Mouse (Mus musculus) liver, embryonic 15.5 days (tissue): Measurements from ENCODE around the gene Ccl5. TPM values are rescaled to one million over a fixed set of nuclear protein-coding genes. Genes with fewer than 3 reads are reported as not detected.
"Not testable (repeated sequence)": the region's sequence is repeated elsewhere in the genome, so short reads cannot be mapped to it uniquely, and the experiment has no call there.

ENCODE experiments used
- ATAC-seq: fragments of 200-750 bp; cut with Nextera tagmentation; 2 replicates; pipeline ENCODE4 v1.8.0; 2017; ENCODE audit warnings: moderate number of reproducible peaks, mild to moderate bottlenecking, moderate library complexity; ENCODE audit not compliant: insufficient read depth
- H3K27ac ChIP-seq: fragments of 300-500 bp; sonication (generic); replicated peaks from 2 replicates; pipeline ENCODE4 v1.5.1; 2015; ENCODE audit warnings: mild to moderate bottlenecking, inconsistent platforms
- H3K27me3 ChIP-seq: fragments of 300-500 bp; sonication (generic); 2 replicates; pipeline ENCODE4 v1.6.1; 2015; ENCODE audit warnings: mild to moderate bottlenecking, inconsistent platforms
- H3K36me3 ChIP-seq: fragments of 300-500 bp; sonication (generic); replicated peaks from 2 replicates; pipeline ENCODE4 v1.6.1; 2015; ENCODE audit warnings: moderate library complexity, mild to moderate bottlenecking, inconsistent platforms
- H3K4me1 ChIP-seq: fragments of 300-500 bp; sonication (generic); replicated peaks from 2 replicates; pipeline ENCODE4 v1.6.1; 2015; ENCODE audit warnings: inconsistent platforms
- H3K4me2 ChIP-seq: fragments of 300-500 bp; sonication (generic); 2 replicates; pipeline ENCODE4 v1.6.1; 2015; ENCODE audit warnings: moderate library complexity, mild to moderate bottlenecking, inconsistent platforms
- H3K4me3 ChIP-seq: fragments of 300-500 bp; sonication (generic); replicated peaks from 2 replicates; pipeline ENCODE4 v1.5.1; 2015; ENCODE audit warnings: mild to moderate bottlenecking, inconsistent platforms
- H3K9ac ChIP-seq: fragments of 300-500 bp; sonication (generic); 2 replicates; pipeline ENCODE4 v1.6.1; 2015; ENCODE audit warnings: moderate library complexity, mild to moderate bottlenecking, inconsistent platforms
- H3K9me3 ChIP-seq: fragments of 300-500 bp; sonication (generic); replicated peaks from 2 replicates; pipeline ENCODE4 v1.6.1; 2016; ENCODE audit warnings: inconsistent platforms
- WGBS: fragments of 180-500 bp; shearing (Covaris S2); methylation state at CpG from one replicate; pipeline ENCODE4 v1.1.7; 2015; ENCODE audit warnings: mixed read lengths; ENCODE audit not compliant: insufficient replicate concordance; 5-methylcytosine and 5-hydroxymethylcytosine counted together
- polyA plus RNA-seq: library from polyadenylated mRNA; unstranded; fragments of >200 nt; fragmentation: Nextera tagmentation; extraction: Ambion mirVana; gene quantifications from 2 replicates; pipeline ENCODE4 v1.2.1, GENCODE M21; 2015

Ccl5 gene
- polyA plus RNA-seq, 1 experiment from 2014 or later, result 0.93 TPM

- peaks cover 8% of the 10 kb centered on the region for H3K4me1 ChIP-seq
- H3K36me3 ChIP-seq, result no peaks in the 10 kb centered on the region
- ATAC-seq, result no peak
- H3K27me3 ChIP-seq, result no peaks in the 10 kb centered on the region
- no peak overlapping the region for H3K27ac ChIP-seq
- no peak overlapping the region for H3K9ac ChIP-seq
- no peak overlapping the region for H3K4me3 ChIP-seq
- H3K9me3 ChIP-seq, result no peaks in the 10 kb centered on the region
- H3K4me2 ChIP-seq, result no peak overlapping the region
These were observed 36.3 kb upstream of the Ccl5 start for GRCm38 (mm10) chr11:83566617-83567016.

- 52% methylated on average over 2 of the region's 2 CpGs for WGBS
- no peak for ATAC-seq
These were observed 33.4 kb upstream of the Ccl5 start for GRCm38 (mm10) chr11:83563754-83564153.

DNA sequence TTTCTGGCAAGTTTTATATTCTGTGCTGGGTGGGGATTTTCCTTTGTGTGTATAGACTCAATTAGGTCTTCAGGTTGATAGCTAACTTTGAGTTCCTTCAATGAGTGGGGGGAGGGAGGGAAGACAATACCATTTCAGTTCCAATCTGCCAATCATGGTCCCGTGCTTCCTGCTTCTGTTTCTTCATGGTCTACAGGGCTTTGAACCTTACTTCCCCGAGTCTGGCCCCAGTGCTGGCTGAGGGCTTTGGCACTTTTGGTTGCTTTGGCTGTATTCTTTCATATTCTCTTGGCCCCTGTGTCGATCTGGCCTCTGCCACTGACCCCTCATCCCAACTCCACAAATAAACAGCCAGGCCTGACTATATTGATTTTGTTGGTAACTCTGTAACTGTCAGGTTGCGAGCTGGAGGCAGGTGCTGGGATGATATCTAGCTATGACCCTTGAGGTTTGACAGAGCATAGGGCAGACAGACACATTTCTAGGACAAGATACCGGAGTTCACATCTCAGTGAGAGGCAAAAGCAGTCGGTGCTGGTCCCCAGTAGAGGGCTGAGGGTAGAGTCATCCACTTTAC lies 32.1 kb upstream of the Ccl5 start:
- ATAC-seq, result peak; percentile 63
- peak overlapping the region; percentile 56 for H3K27ac ChIP-seq
- WGBS, result 29% methylated on average over 6 of the region's 6 CpGs

More at GRCm38 (mm10) chr11:83563754-83564153, 33.4 kb upstream of the Ccl5 start:
- H3K9ac ChIP-seq, result no peak overlapping the region
- H3K27me3 ChIP-seq, result no peaks in the 10 kb centered on the region
- H3K27ac ChIP-seq, result no peak overlapping the region
- H3K36me3 ChIP-seq, result no peaks in the 10 kb centered on the region
- no peaks in the 10 kb centered on the region; the same call in none of the 2 replicates for H3K4me1 ChIP-seq
- H3K4me3 ChIP-seq, result no peak overlapping the region
- no peaks in the 10 kb centered on the region for H3K9me3 ChIP-seq
- H3K4me2 ChIP-seq, result no peak overlapping the region

DNA sequence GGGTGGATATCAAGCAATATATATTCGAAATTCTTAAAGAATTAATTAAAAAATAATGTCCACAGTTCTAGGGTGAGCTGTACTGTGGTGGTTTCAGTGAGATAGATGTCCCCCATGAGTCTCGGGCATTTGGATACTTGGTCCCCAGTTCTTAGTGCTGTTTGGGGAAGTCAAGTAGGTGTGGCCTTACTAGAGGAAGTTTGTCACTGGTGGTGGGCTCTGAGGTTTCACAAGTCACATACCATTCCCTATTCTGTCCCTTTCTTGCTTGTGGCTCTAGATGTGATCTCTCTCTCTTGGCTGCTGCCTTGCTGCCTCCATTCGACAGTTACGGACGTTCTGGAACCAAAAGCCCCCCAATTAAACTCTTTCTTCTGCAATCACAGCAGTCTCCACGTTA lies 30.1 kb upstream of the Ccl5 start:
- Histone ChIP-seq H3K4me2 (no peak overlapping the region), H3K36me3 (no peaks in the 10 kb centered on the region), H3K27me3 (no peaks in the 10 kb centered on the region), H3K4me3 (no peak overlapping the region), H3K9ac (no peak overlapping the region), H3K4me1 (no peaks in the 10 kb centered on the region; the same call in none of the 2 replicates), H3K9me3 (no peaks in the 10 kb centered on the region), H3K27ac (no peak overlapping the region)
- no peak for ATAC-seq
- 17% methylated on average over 6 of the region's 6 CpGs for WGBS

More for the DNA sequence above, 32.1 kb upstream of the Ccl5 start:
- Histone ChIP-seq H3K9ac (no peak overlapping the region), H3K4me3 (no peak overlapping the region), H3K27me3 (no peaks in the 10 kb centered on the region), H3K4me2 (no peak overlapping the region), H3K4me1 (no peaks in the 10 kb centered on the region; the same call in none of the 2 replicates), H3K9me3 (no peaks in the 10 kb centered on the region), H3K36me3 (no peaks in the 10 kb centered on the region)

- Histone ChIP-seq H3K36me3 (no peaks in the 10 kb centered on the region), H3K4me2 (no peak overlapping the region), H3K9me3 (no peaks in the 10 kb centered on the region), H3K27me3 (no peaks in the 10 kb centered on the region), H3K27ac (no peak overlapping the region), H3K4me3 (no peak overlapping the region), H3K4me1 (no peaks in the 10 kb centered on the region; the same call in 1 of the 2 replicates), H3K9ac (no peak overlapping the region)
- WGBS, result 63% methylated on average over 10 of the region's 10 CpGs
- ATAC-seq, result no peak
These were observed 26.8 kb upstream of the Ccl5 start for GRCm38 (mm10) chr11:83557074-83557473.

GRCm38 (mm10) chr11:83556085-83556781 lies 25.9 kb upstream of the Ccl5 start:
- Histone ChIP-seq H3K36me3 (no peaks in the 10 kb centered on the region), H3K27me3 (no peaks in the 10 kb centered on the region), H3K4me2 (no peak overlapping the region), H3K9ac (no peak overlapping the region), H3K4me1 (no peaks in the 10 kb centered on the region), H3K27ac (no peak overlapping the region), H3K4me3 (no peak overlapping the region), H3K9me3 (no peaks in the 10 kb centered on the region)
- ATAC-seq, result no peak
- WGBS, result 26% methylated on average over 8 of the region's 8 CpGs

DNA sequence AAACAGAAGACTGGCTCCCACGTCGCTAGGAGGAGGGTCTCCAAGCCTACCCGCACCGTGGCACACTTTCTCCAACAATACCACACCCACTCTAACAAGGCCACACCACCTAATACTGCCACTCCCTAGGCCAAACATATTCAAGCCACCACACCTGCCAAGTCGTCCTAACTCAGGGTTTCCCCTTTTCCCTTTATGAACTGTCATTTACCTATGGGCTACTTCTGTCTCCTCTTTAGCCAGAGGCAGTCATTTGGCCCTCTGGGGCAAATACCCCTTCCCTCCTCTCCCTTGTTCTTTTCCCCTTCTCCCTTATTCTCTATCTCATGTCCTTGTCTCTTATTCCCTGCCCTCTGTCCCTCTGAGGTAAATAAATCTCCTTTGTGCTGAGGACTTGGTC lies 21.4 kb upstream of the Ccl5 start:
- no peak for ATAC-seq
- no peaks in the 10 kb centered on the region for H3K36me3 ChIP-seq
- no peak overlapping the region for H3K4me2 ChIP-seq
- H3K9me3 ChIP-seq, result no peaks in the 10 kb centered on the region
- H3K27me3 ChIP-seq, result no peaks in the 10 kb centered on the region
- no peak overlapping the region for H3K27ac ChIP-seq
- 76% methylated on average over 5 of the region's 5 CpGs for WGBS
- no peaks in the 10 kb centered on the region for H3K4me1 ChIP-seq
- no peak overlapping the region for H3K9ac ChIP-seq
- H3K4me3 ChIP-seq, result no peak overlapping the region

GRCm38 (mm10) chr11:83551037-83551436 lies 20.7 kb upstream of the Ccl5 start:
- not testable (repeated sequence) for H3K27ac ChIP-seq, H3K4me2 ChIP-seq, H3K4me1 ChIP-seq, H3K36me3 ChIP-seq, ATAC-seq, H3K27me3 ChIP-seq, H3K9ac ChIP-seq, H3K9me3 ChIP-seq, H3K4me3 ChIP-seq
- 58% methylated on average over 7 of the region's 7 CpGs for whole genome bisulfite sequencing

- H3K4me2 ChIP-seq, result no peak overlapping the region
- no peaks in the 10 kb centered on the region for H3K4me1 ChIP-seq
- WGBS, result 14% methylated on average over 5 of the region's 5 CpGs
- H3K27me3 ChIP-seq, result no peaks in the 10 kb centered on the region
- no peak overlapping the region for H3K4me3 ChIP-seq
- H3K9ac ChIP-seq, result no peak overlapping the region
- no peaks in the 10 kb centered on the region for H3K9me3 ChIP-seq
- no peaks in the 10 kb centered on the region for H3K36me3 ChIP-seq
- no peak overlapping the region for H3K27ac ChIP-seq
- no peak for ATAC-seq
These were observed 19.9 kb upstream of the Ccl5 start for GRCm38 (mm10) chr11:83550186-83550632.

GRCm38 (mm10) chr11:83544214-83544613 lies 13.9 kb upstream of the Ccl5 start:
- ATAC-seq, result no peak
- no peak overlapping the region for H3K4me3 ChIP-seq
- no peak overlapping the region for H3K27ac ChIP-seq
- no peak overlapping the region for H3K4me2 ChIP-seq
- H3K9me3 ChIP-seq, result no peaks in the 10 kb centered on the region
- no peaks in the 10 kb centered on the region for H3K27me3 ChIP-seq
- H3K36me3 ChIP-seq, result no peaks in the 10 kb centered on the region
- H3K4me1 ChIP-seq, result no peaks in the 10 kb centered on the region
- H3K9ac ChIP-seq, result no peak overlapping the region
- 34% methylated on average over 3 of the region's 3 CpGs for WGBS

DNA sequence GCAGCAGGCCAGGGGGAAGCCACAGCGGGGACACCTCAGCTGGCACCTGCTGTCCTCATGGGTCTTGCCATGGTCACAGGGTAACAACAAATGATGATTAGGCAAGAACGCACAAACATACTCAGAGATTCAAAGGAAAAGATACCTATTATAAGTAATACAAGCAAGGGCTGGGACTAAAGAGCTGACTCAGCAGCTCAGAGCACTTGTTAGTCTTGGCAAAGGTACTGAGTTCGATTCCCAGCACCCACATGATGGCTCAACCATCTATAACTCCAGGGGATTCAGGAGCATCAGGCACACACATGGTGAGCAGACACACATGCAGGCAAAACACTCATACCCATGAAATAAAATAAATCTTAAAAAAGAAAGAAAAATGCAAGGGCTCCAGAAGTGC lies 11.1 kb upstream of the Ccl5 start:
- no peak overlapping the region for H3K27ac ChIP-seq
- H3K9ac ChIP-seq, result no peak overlapping the region
- ATAC-seq, result no peak
- H3K27me3 ChIP-seq, result no peaks in the 10 kb centered on the region
- H3K9me3 ChIP-seq, result no peaks in the 10 kb centered on the region
- 72% methylated on average over 3 of the region's 3 CpGs for whole genome bisulfite sequencing
- no peak overlapping the region for H3K4me2 ChIP-seq
- no peaks in the 10 kb centered on the region for H3K36me3 ChIP-seq
- 0 out of 2 replicates have a peak, but pooled peaks cover 2% of the 10 kb centered on the region for H3K4me1 ChIP-seq
- no peak overlapping the region for H3K4me3 ChIP-seq
